Mouse (Mus musculus) liver, embryonic 12.5 days (tissue): ENCODE measurements around the gene Rab33b. TPM values are rescaled to one million over a fixed set of nuclear protein-coding genes. Genes with fewer than 3 reads are reported as not detected.
A peak's percentile ranks its signal among the peaks of the same experiment; 100 is the strongest.

Source experiments
- ATAC-seq: fragments of 200-750 bp; cut with Nextera tagmentation; 2 replicates; pipeline ENCODE4 v1.8.0; 2017; ENCODE audit warnings: moderate number of reproducible peaks, mild to moderate bottlenecking, moderate library complexity
- H3K27ac ChIP-seq: fragments of 300-500 bp; sonication (generic); 2 replicates; pipeline ENCODE4 v1.5.1; 2016; ENCODE audit warnings: mild to moderate bottlenecking
- H3K27me3 ChIP-seq: fragments of 300-500 bp; sonication (generic); replicated peaks from 2 replicates; pipeline ENCODE4 v1.6.1; 2016; ENCODE audit warnings: mild to moderate bottlenecking, moderate library complexity
- H3K36me3 ChIP-seq: fragments of 300-500 bp; sonication (generic); 2 replicates; pipeline ENCODE4 v1.6.1; 2016; ENCODE audit warnings: mild to moderate bottlenecking, moderate library complexity
- H3K4me1 ChIP-seq: fragments of 300-500 bp; sonication (generic); 2 replicates; pipeline ENCODE4 v1.6.1; 2016
- H3K4me2 ChIP-seq: fragments of 300-500 bp; sonication (generic); 2 replicates; pipeline ENCODE4 v1.6.1; 2016; ENCODE audit warnings: mild to moderate bottlenecking, moderate library complexity
- H3K4me3 ChIP-seq: fragments of 300-500 bp; sonication (generic); 2 replicates; pipeline ENCODE4 v1.5.1; 2016; ENCODE audit warnings: mild to moderate bottlenecking, moderate library complexity
- H3K9ac ChIP-seq: fragments of 300-500 bp; sonication (generic); 2 replicates; pipeline ENCODE4 v1.6.1; 2016; ENCODE audit warnings: mild to moderate bottlenecking, moderate library complexity
- H3K9me3 ChIP-seq: fragments of 300-500 bp; sonication (generic); replicated peaks from 2 replicates; pipeline ENCODE4 v1.6.1; 2016; ENCODE audit warnings: mild to moderate bottlenecking, moderate library complexity
- WGBS: fragments of 180-500 bp; shearing (Covaris S2); methylation state at CpG from one replicate; pipeline ENCODE4 v1.1.7; 2016; ENCODE audit not compliant: insufficient replicate concordance; 5-methylcytosine and 5-hydroxymethylcytosine counted together
- polyA plus RNA-seq: library from polyadenylated mRNA; unstranded; fragments of >200 nt; fragmentation: Nextera tagmentation; extraction: Ambion mirVana; gene quantifications from 2 replicates; pipeline ENCODE4 v1.2.1, GENCODE M21; 2016

Rab33b gene
- polyA plus RNA-seq, 1 experiment from 2014 or later: 7.6 TPM

DNA sequence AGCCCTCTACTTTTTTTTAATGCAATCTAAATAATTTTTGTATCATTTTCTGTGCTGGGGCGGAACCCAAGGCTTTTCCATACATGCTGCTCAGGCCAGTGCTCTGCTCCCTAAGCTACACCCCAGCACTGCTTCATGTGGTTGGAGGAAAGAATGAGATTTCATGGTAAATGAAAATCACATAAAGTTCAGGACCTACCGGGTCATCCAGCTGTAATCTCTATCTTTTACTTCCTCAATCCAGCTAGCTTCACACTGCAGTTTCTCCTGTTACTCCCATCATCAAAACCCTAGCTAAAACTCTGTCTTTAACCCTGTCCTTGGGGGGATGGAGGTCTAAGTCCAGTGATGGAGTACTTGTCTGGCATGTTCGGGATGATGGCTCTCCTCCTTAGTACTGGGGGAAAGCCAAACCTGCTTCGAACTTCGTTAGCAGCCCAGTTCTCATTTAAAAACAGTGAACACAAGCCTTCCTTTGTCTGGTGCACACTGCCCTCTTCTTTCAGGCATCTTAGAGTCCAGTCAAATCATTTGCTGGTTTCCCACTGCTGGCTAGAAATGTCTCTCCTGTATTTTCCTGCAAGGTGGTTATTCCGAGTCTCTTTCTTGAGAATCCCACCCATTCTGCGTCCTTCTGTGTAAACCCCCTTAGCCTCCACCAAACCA is 6.5 kb downstream of the Rab33b start:
- no peak for ATAC-seq
- Histone ChIP-seq H3K27ac (no peak overlapping the region), H3K36me3 (peaks cover 15% of the 10 kb centered on the region), H3K4me1 (peaks cover 7% of the 10 kb centered on the region), H3K4me3 (no peak overlapping the region), H3K9me3 (no peaks in the 10 kb centered on the region), H3K27me3 (no peaks in the 10 kb centered on the region), H3K4me2 (no peak overlapping the region), H3K9ac (no peak overlapping the region)
- 76% methylated on average over 7 of the region's 7 CpGs for WGBS

GRCm38 (mm10) chr3:51493272-51493838 is 9.6 kb downstream of the Rab33b start:
- H3K27ac ChIP-seq: no peak overlapping the region
- no peaks in the 10 kb centered on the region for H3K27me3 ChIP-seq
- H3K4me1 ChIP-seq: 0 out of 2 replicates have a peak, but pooled peaks cover 2% of the 10 kb centered on the region
- peaks cover 15% of the 10 kb centered on the region for H3K36me3 ChIP-seq
- H3K4me2 ChIP-seq: no peak overlapping the region
- no peaks in the 10 kb centered on the region for H3K9me3 ChIP-seq
- no peak for ATAC-seq
- no peak overlapping the region for H3K9ac ChIP-seq
- WGBS: 83% methylated on average over 13 of the region's 13 CpGs
- no peak overlapping the region for H3K4me3 ChIP-seq

DNA sequence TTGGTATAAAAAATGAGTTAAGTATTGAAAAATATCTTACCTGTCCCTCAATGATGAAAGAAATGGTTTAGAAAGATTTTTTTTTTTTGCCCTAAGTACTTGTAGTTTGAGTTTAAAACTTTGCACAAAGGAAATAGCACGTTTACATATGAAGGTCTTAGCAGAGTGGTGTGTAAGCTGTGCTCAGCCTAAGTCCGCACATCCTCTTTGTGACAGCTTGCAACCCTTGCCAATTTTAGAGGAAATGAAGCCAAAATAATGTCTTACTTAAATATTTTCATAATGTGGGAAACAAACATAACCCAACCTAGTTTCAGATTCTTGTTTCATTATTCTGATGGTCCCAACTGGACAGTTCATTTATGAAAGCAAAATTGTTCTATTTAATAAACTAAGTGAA is 10.7 kb downstream of the Rab33b start:
- H3K4me2 ChIP-seq: no peak overlapping the region
- H3K9me3 ChIP-seq: no peaks in the 10 kb centered on the region
- no peak for ATAC-seq
- no peak overlapping the region for H3K4me3 ChIP-seq
- H3K4me1 ChIP-seq: 0 out of 2 replicates have a peak, but pooled peaks cover 2% of the 10 kb centered on the region
- H3K36me3 ChIP-seq: peaks cover 15% of the 10 kb centered on the region
- 73% methylated on average over 2 of the region's 2 CpGs for WGBS
- no peaks in the 10 kb centered on the region for H3K27me3 ChIP-seq
- H3K27ac ChIP-seq: no peak overlapping the region
- no peak overlapping the region for H3K9ac ChIP-seq

GRCm38 (mm10) chr3:51495646-51496045 is 11.9 kb downstream of the Rab33b start:
- WGBS: 77% methylated on average over 9 of the region's 9 CpGs
- H3K4me3 ChIP-seq: no peak overlapping the region
- H3K27ac ChIP-seq: no peak overlapping the region
- no peaks in the 10 kb centered on the region for H3K9me3 ChIP-seq
- no peak for ATAC-seq
- no peak overlapping the region for H3K4me2 ChIP-seq
- H3K27me3 ChIP-seq: no peaks in the 10 kb centered on the region
- H3K4me1 ChIP-seq: 0 out of 2 replicates have a peak, but pooled peaks cover 2% of the 10 kb centered on the region
- peaks cover 15% of the 10 kb centered on the region for H3K36me3 ChIP-seq
- no peak overlapping the region for H3K9ac ChIP-seq

- Histone ChIP-seq H3K4me2 (no peak overlapping the region), H3K36me3 (peaks cover 15% of the 10 kb centered on the region), H3K4me1 (0 out of 2 replicates have a peak, but pooled peaks cover 2% of the 10 kb centered on the region), H3K9me3 (no peaks in the 10 kb centered on the region), H3K27me3 (no peaks in the 10 kb centered on the region), H3K27ac (no peak overlapping the region), H3K9ac (no peak overlapping the region), H3K4me3 (no peak overlapping the region)
- 81% methylated on average over 1 of the region's 1 CpGs for WGBS
- ATAC-seq: no peak
These were observed 14.3 kb downstream of the Rab33b start for GRCm38 (mm10) chr3:51497978-51498377.

DNA sequence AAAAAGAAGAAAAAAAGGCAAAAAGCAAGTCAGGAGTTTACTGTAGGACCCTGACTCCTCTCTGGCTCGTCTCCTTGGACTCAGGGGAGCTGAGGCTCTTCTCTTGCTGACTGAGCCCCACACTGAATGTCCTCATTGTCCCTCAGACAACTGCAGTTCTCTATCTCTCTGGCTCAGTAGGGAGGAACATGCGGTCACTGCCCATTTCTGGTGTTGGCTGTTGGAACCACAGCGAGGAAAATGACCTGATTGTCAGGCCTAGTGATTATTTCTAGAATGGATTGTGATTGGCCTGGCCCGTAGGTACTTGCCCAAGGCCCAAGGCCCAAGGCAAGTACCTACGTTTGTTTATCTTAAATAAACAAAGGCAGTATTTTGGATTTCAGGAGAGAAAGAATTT is 14.9 kb downstream of the Rab33b start:
- no peak overlapping the region for H3K4me3 ChIP-seq
- 60% methylated on average over 5 of the region's 5 CpGs for WGBS
- no peak overlapping the region for H3K27ac ChIP-seq
- no peaks in the 10 kb centered on the region for H3K27me3 ChIP-seq
- peaks cover 9% of the 10 kb centered on the region for H3K36me3 ChIP-seq
- H3K9ac ChIP-seq: no peak overlapping the region
- H3K4me2 ChIP-seq: no peak overlapping the region
- H3K9me3 ChIP-seq: no peaks in the 10 kb centered on the region
- 0 out of 2 replicates have a peak, but pooled peaks cover 2% of the 10 kb centered on the region for H3K4me1 ChIP-seq
- ATAC-seq: no peak

- no peak overlapping the region for H3K4me3 ChIP-seq
- ATAC-seq: no peak
- no peak overlapping the region for H3K9ac ChIP-seq
- H3K4me1 ChIP-seq: 0 out of 2 replicates have a peak, but pooled peaks cover 2% of the 10 kb centered on the region
- 0 out of 2 replicates have a peak, but pooled peaks cover 2% of the 10 kb centered on the region for H3K36me3 ChIP-seq
- no peak overlapping the region for H3K27ac ChIP-seq
- H3K9me3 ChIP-seq: no peaks in the 10 kb centered on the region
- 82% methylated on average over 4 of the region's 4 CpGs for WGBS
- no peaks in the 10 kb centered on the region; the same call in 1 of the 2 replicates for H3K27me3 ChIP-seq
- H3K4me2 ChIP-seq: no peak overlapping the region
These were observed 16.2 kb downstream of the Rab33b start for GRCm38 (mm10) chr3:51499876-51500275.

GRCm38 (mm10) chr3:51504385-51504952 is 20.7 kb downstream of the Rab33b start:
- no peak overlapping the region for H3K27ac ChIP-seq
- WGBS: 73% methylated on average over 11 of the region's 11 CpGs
- H3K4me2 ChIP-seq: no peak overlapping the region
- ATAC-seq: no peak
- no peaks in the 10 kb centered on the region for H3K36me3 ChIP-seq
- no peaks in the 10 kb centered on the region for H3K4me1 ChIP-seq
- no peaks in the 10 kb centered on the region; the same call in 1 of the 2 replicates for H3K27me3 ChIP-seq
- no peak overlapping the region for H3K4me3 ChIP-seq
- H3K9ac ChIP-seq: no peak overlapping the region
- H3K9me3 ChIP-seq: no peaks in the 10 kb centered on the region

- no peak overlapping the region for H3K9ac ChIP-seq
- H3K4me2 ChIP-seq: no peak overlapping the region
- no peak overlapping the region for H3K4me3 ChIP-seq
- H3K4me1 ChIP-seq: no peaks in the 10 kb centered on the region
- WGBS: 70% methylated on average over 19 of the region's 19 CpGs
- H3K27ac ChIP-seq: no peak overlapping the region
- H3K36me3 ChIP-seq: no peaks in the 10 kb centered on the region
- no peak for ATAC-seq
- no peaks in the 10 kb centered on the region; the same call in 1 of the 2 replicates for H3K27me3 ChIP-seq
- H3K9me3 ChIP-seq: no peaks in the 10 kb centered on the region
These were observed 21.7 kb downstream of the Rab33b start for GRCm38 (mm10) chr3:51505465-51505864.

DNA sequence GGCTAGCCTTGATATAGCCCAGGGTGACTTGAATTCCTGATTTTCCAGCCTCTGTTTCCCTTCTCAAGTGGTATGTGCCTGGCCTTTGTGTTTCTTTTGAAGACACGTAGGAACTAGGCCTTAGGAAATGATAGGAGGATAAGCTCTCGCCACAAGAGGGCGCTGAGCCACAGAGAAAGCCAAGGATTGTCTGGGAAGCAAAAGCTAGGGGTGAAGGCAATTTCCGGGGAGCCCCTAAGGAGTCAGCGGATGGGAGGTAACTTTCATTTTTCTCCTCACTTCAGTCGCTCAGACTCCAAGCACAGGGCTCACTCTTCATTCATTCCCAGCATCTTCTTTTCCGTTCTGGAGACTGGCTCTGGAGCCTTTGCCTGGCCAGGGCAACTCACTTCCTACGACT is 27.2 kb downstream of the Rab33b start:
- no peak overlapping the region for H3K27ac ChIP-seq
- no peaks in the 10 kb centered on the region for H3K9me3 ChIP-seq
- ATAC-seq: 0 out of 2 replicates have a peak, but pooled peaks have one; percentile 52
- H3K9ac ChIP-seq: 0 out of 2 replicates have a peak overlapping the region, but pooled peaks have one; percentile 24
- peaks cover 4% of the 10 kb centered on the region; the same call in 1 of the 2 replicates for H3K4me1 ChIP-seq
- H3K27me3 ChIP-seq: no peaks in the 10 kb centered on the region
- H3K4me3 ChIP-seq: peak overlapping the region; percentile 36
- WGBS: 17% methylated on average over 8 of the region's 8 CpGs
- peak overlapping the region; percentile 57 for H3K4me2 ChIP-seq
- no peaks in the 10 kb centered on the region for H3K36me3 ChIP-seq

GRCm38 (mm10) chr3:51511983-51512382 is 28.3 kb downstream of the Rab33b start:
- H3K4me2 ChIP-seq: no peak overlapping the region
- no peak for ATAC-seq

GRCm38 (mm10) chr3:51517467-51517866 is 33.7 kb downstream of the Rab33b start:
- Histone ChIP-seq H3K4me2 (peak overlapping the region; percentile 59), H3K36me3 (peaks cover 32% of the 10 kb centered on the region), H3K9ac (peak overlapping the region; percentile 43), H3K27me3 (no peaks in the 10 kb centered on the region), H3K4me3 (no peak overlapping the region), H3K4me1 (peaks cover 33% of the 10 kb centered on the region), H3K9me3 (no peaks in the 10 kb centered on the region), H3K27ac (peak overlapping the region; percentile 77; the same call in 1 of the 2 replicates)
- 45% methylated on average over 4 of the region's 4 CpGs for WGBS
- ATAC-seq: no peak

More at GRCm38 (mm10) chr3:51511983-51512382, 28.3 kb downstream of the Rab33b start:
- H3K27me3 ChIP-seq: no peaks in the 10 kb centered on the region
- no peak overlapping the region for H3K4me3 ChIP-seq
- no peaks in the 10 kb centered on the region for H3K9me3 ChIP-seq
- peaks cover 6% of the 10 kb centered on the region for H3K4me1 ChIP-seq
- no peak overlapping the region for H3K9ac ChIP-seq
- no peaks in the 10 kb centered on the region for H3K36me3 ChIP-seq
- 88% methylated on average over 5 of the region's 5 CpGs for WGBS
- no peak overlapping the region for H3K27ac ChIP-seq
